Mouse (Mus musculus): ENCODE measurements at regions not wholly inside any gene's neighbourhood (a gene's known extent, or its start where the extent isn't known, plus 50 kb on each side); places are given as distances from the start of the nearest gene placed in this dataset.

- no peaks in the 10 kb centered on the region for H3K27me3 ChIP-seq (replicated peaks; ENCODE audit: control insufficient read depth, insufficient read depth, low read length)
- no peaks in the 10 kb centered on the region for H3K9me3 ChIP-seq (replicated peaks; ENCODE audit: control insufficient read depth, low read length)
- no peak for ATAC-seq
- no peak for DNase-seq (ENCODE audit: low spot score)
- peaks cover 4% of the 10 kb centered on the region; the same call in 1 of the 2 replicates for H3K4me1 ChIP-seq (ENCODE audit: control insufficient read depth, insufficient read depth, low read length)
- H3K27ac ChIP-seq (ENCODE audit: low read depth, low read length): no peak overlapping the region
- no peak overlapping the region for H3K9ac ChIP-seq (ENCODE audit: low read length)
- no peak overlapping the region for H3K4me3 ChIP-seq (ENCODE audit: low read depth, low read length)
- H3K4me2 ChIP-seq (ENCODE audit: low read length): no peak overlapping the region
- WGBS: 90% methylated on average over 7 of the region's 7 CpGs
- no peaks in the 10 kb centered on the region for H3K36me3 ChIP-seq (ENCODE audit: control insufficient read depth, insufficient read depth, low read length)
Measured at GRCm38 (mm10) chr2:169429411-169429810, 158.1 kb downstream of the Gm11011 start.

- DNase-seq (ENCODE audit: low spot score) (peak; percentile 91), ATAC-seq (peak; percentile 88; the same call in 1 of the 2 replicates)
- H3K36me3 ChIP-seq (ENCODE audit: control insufficient read depth, insufficient read depth, low read length): no peaks in the 10 kb centered on the region
- no peak overlapping the region for H3K9ac ChIP-seq (ENCODE audit: low read length)
- H3K27me3 ChIP-seq (replicated peaks; ENCODE audit: control insufficient read depth, insufficient read depth, low read length): no peaks in the 10 kb centered on the region
- peaks cover 4% of the 10 kb centered on the region; the same call in 1 of the 2 replicates for H3K4me1 ChIP-seq (ENCODE audit: control insufficient read depth, insufficient read depth, low read length)
- H3K4me3 ChIP-seq (ENCODE audit: low read depth, low read length): no peak overlapping the region
- H3K4me2 ChIP-seq (ENCODE audit: low read length): no peak overlapping the region
- H3K9me3 ChIP-seq (replicated peaks; ENCODE audit: control insufficient read depth, low read length): no peaks in the 10 kb centered on the region
- 64% methylated on average over 12 of the region's 12 CpGs for WGBS
- H3K27ac ChIP-seq (ENCODE audit: low read depth, low read length): no peak overlapping the region
Measured at GRCm38 (mm10) chr2:169424166-169424920, 163.2 kb downstream of the Gm11011 start.

- H3K27ac ChIP-seq (ENCODE audit: low read depth, low read length): no peak overlapping the region
- H3K36me3 ChIP-seq (ENCODE audit: control insufficient read depth, insufficient read depth, low read length): no peaks in the 10 kb centered on the region
- DNase-seq (ENCODE audit: low spot score): peak; percentile 56
- no peak overlapping the region for H3K4me2 ChIP-seq (ENCODE audit: low read length)
- H3K9me3 ChIP-seq (replicated peaks; ENCODE audit: control insufficient read depth, low read length): no peaks in the 10 kb centered on the region
- peak; percentile 48; the same call in 1 of the 2 replicates for ATAC-seq
- H3K4me3 ChIP-seq (ENCODE audit: low read depth, low read length): no peak overlapping the region
- no peaks in the 10 kb centered on the region for H3K27me3 ChIP-seq (replicated peaks; ENCODE audit: control insufficient read depth, insufficient read depth, low read length)
- WGBS: 8% methylated on average over 6 of the region's 6 CpGs
- H3K9ac ChIP-seq (ENCODE audit: low read length): no peak overlapping the region
- H3K4me1 ChIP-seq (ENCODE audit: control insufficient read depth, insufficient read depth, low read length): no peaks in the 10 kb centered on the region; the same call in 1 of the 2 replicates
Measured at GRCm38 (mm10) chr2:169412361-169412760, 175.2 kb downstream of the Gm11011 start.

GRCm38 (mm10) chr2:169410080-169410479 lies 177.5 kb downstream of the Gm11011 start:
- no peaks in the 10 kb centered on the region for H3K27me3 ChIP-seq (replicated peaks; ENCODE audit: control insufficient read depth, insufficient read depth, low read length)
- H3K4me3 ChIP-seq (ENCODE audit: low read depth, low read length): no peak overlapping the region
- no peak for ATAC-seq
- DNase-seq (ENCODE audit: low spot score): no peak
- H3K9me3 ChIP-seq (replicated peaks; ENCODE audit: control insufficient read depth, low read length): no peaks in the 10 kb centered on the region
- H3K9ac ChIP-seq (ENCODE audit: low read length): no peak overlapping the region
- H3K4me1 ChIP-seq (ENCODE audit: control insufficient read depth, insufficient read depth, low read length): peaks cover 7% of the 10 kb centered on the region; the same call in 1 of the 2 replicates
- H3K36me3 ChIP-seq (ENCODE audit: control insufficient read depth, insufficient read depth, low read length): no peaks in the 10 kb centered on the region
- H3K4me2 ChIP-seq (ENCODE audit: low read length): no peak overlapping the region
- 64% methylated on average over 3 of the region's 3 CpGs for WGBS
- no peak overlapping the region for H3K27ac ChIP-seq (ENCODE audit: low read depth, low read length)

- Histone ChIP-seq H3K27ac (ENCODE audit: low read depth, low read length) (peak overlapping the region; percentile 80), H3K4me2 (ENCODE audit: low read length) (no peak overlapping the region), H3K4me3 (ENCODE audit: low read depth, low read length) (no peak overlapping the region), H3K27me3 (replicated peaks; ENCODE audit: control insufficient read depth, insufficient read depth, low read length) (no peaks in the 10 kb centered on the region), H3K4me1 (ENCODE audit: control insufficient read depth, insufficient read depth, low read length) (peaks cover 11% of the 10 kb centered on the region; the same call in 1 of the 2 replicates), H3K36me3 (ENCODE audit: control insufficient read depth, insufficient read depth, low read length) (no peaks in the 10 kb centered on the region), H3K9ac (ENCODE audit: low read length) (peak overlapping the region; percentile 25; the same call in 1 of the 2 replicates), H3K9me3 (replicated peaks; ENCODE audit: control insufficient read depth, low read length) (no peaks in the 10 kb centered on the region)
- DNase-seq (ENCODE audit: low spot score) (peak; percentile 95), ATAC-seq (peak; percentile 96)
- WGBS: 9% methylated on average over 6 of the region's 6 CpGs
Measured at GRCm38 (mm10) chr2:169404908-169405690, 182.4 kb downstream of the Gm11011 start.

GRCm38 (mm10) chr2:169397758-169398157 lies 189.8 kb downstream of the Gm11011 start:
- H3K9ac ChIP-seq (ENCODE audit: low read length): no peak overlapping the region
- H3K4me1 ChIP-seq (ENCODE audit: control insufficient read depth, insufficient read depth, low read length): no peaks in the 10 kb centered on the region
- 84% methylated on average over 6 of the region's 6 CpGs for WGBS
- no peak overlapping the region for H3K4me2 ChIP-seq (ENCODE audit: low read length)
- no peak for ATAC-seq
- H3K9me3 ChIP-seq (replicated peaks; ENCODE audit: control insufficient read depth, low read length): no peaks in the 10 kb centered on the region
- no peaks in the 10 kb centered on the region for H3K27me3 ChIP-seq (replicated peaks; ENCODE audit: control insufficient read depth, insufficient read depth, low read length)
- H3K4me3 ChIP-seq (ENCODE audit: low read depth, low read length): no peak overlapping the region
- no peaks in the 10 kb centered on the region for H3K36me3 ChIP-seq (ENCODE audit: control insufficient read depth, insufficient read depth, low read length)
- DNase-seq (ENCODE audit: low spot score): no peak
- no peak overlapping the region for H3K27ac ChIP-seq (ENCODE audit: low read depth, low read length)

- no peak overlapping the region for H3K4me2 ChIP-seq (ENCODE audit: low read length)
- H3K36me3 ChIP-seq (ENCODE audit: control insufficient read depth, insufficient read depth, low read length): no peaks in the 10 kb centered on the region
- no peak overlapping the region for H3K9ac ChIP-seq (ENCODE audit: low read length)
- DNase-seq (ENCODE audit: low spot score) (no peak), ATAC-seq (no peak)
- no peak overlapping the region for H3K27ac ChIP-seq (ENCODE audit: low read depth, low read length)
- no peaks in the 10 kb centered on the region for H3K9me3 ChIP-seq (replicated peaks; ENCODE audit: control insufficient read depth, low read length)
- no peaks in the 10 kb centered on the region for H3K4me1 ChIP-seq (ENCODE audit: control insufficient read depth, insufficient read depth, low read length)
- 83% methylated on average over 4 of the region's 4 CpGs for WGBS
- no peak overlapping the region for H3K4me3 ChIP-seq (ENCODE audit: low read depth, low read length)
- no peaks in the 10 kb centered on the region for H3K27me3 ChIP-seq (replicated peaks; ENCODE audit: control insufficient read depth, insufficient read depth, low read length)
Measured at GRCm38 (mm10) chr2:169397013-169397412, 190.5 kb downstream of the Gm11011 start.

GRCm38 (mm10) chr2:169396294-169396693 lies 191.3 kb downstream of the Gm11011 start:
- Histone ChIP-seq H3K27ac (ENCODE audit: low read depth, low read length) (no peak overlapping the region), H3K36me3 (ENCODE audit: control insufficient read depth, insufficient read depth, low read length) (no peaks in the 10 kb centered on the region), H3K4me3 (ENCODE audit: low read depth, low read length) (no peak overlapping the region), H3K4me1 (ENCODE audit: control insufficient read depth, insufficient read depth, low read length) (no peaks in the 10 kb centered on the region), H3K9ac (ENCODE audit: low read length) (no peak overlapping the region), H3K4me2 (ENCODE audit: low read length) (no peak overlapping the region), H3K9me3 (replicated peaks; ENCODE audit: control insufficient read depth, low read length) (no peaks in the 10 kb centered on the region), H3K27me3 (replicated peaks; ENCODE audit: control insufficient read depth, insufficient read depth, low read length) (no peaks in the 10 kb centered on the region)
- 91% methylated on average over 4 of the region's 4 CpGs for WGBS
- DNase-seq (ENCODE audit: low spot score) (no peak), ATAC-seq (no peak)

GRCm38 (mm10) chr2:169389611-169390010 lies 197.9 kb downstream of the Gm11011 start:
- Histone ChIP-seq H3K4me1 (ENCODE audit: control insufficient read depth, insufficient read depth, low read length) (peaks cover 15% of the 10 kb centered on the region), H3K4me3 (ENCODE audit: low read depth, low read length) (no peak overlapping the region), H3K4me2 (ENCODE audit: low read length) (no peak overlapping the region), H3K9me3 (replicated peaks; ENCODE audit: control insufficient read depth, low read length) (no peaks in the 10 kb centered on the region), H3K9ac (ENCODE audit: low read length) (no peak overlapping the region), H3K36me3 (ENCODE audit: control insufficient read depth, insufficient read depth, low read length) (no peaks in the 10 kb centered on the region), H3K27me3 (replicated peaks; ENCODE audit: control insufficient read depth, insufficient read depth, low read length) (no peaks in the 10 kb centered on the region), H3K27ac (ENCODE audit: low read depth, low read length) (no peak overlapping the region)
- WGBS: 63% methylated on average over 4 of the region's 4 CpGs
- DNase-seq (ENCODE audit: low spot score) (peak; percentile 46), ATAC-seq (no peak)
